Mouse (Mus musculus): ENCODE measurements around the gene Socs4.

DNA sequence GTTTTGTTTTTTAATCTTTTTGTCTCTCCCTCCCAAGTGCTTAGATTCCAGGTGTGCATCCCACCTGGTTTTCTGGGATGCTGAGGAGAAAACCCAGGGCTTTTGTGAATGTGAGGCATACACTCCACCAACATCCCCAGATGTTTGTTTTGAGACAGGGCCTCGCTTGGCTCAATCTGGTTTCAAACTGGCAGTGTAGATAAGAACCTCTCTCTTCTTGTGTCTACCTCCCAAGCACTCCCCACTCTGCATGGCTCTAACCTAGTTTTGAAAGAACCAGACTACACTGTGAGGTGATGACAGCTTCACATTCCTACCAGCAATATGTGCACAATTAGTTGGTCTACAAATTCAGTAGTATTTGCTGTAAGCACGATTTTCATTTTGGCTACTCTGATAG, 43.1 kb upstream of the Socs4 start:
- TF ChIP-seq POLR2A (IDR thresholded peaks at IDR 0.05; ENCODE audit: low read depth, low read length) = no peak
- no peak for TF ChIP-seq CTCF (IDR thresholded peaks at IDR 0.05; ENCODE audit: extremely low read depth, insufficient read length, insufficient replicate concordance, low read depth, low read length)

Data from small intestine, adult 2 months (tissue).